Mouse (Mus musculus): ENCODE results near the gene Cd164. TPM values are rescaled to one million over a fixed set of nuclear protein-coding genes. Genes with fewer than 3 reads are reported as not detected.
A peak's percentile ranks its signal among the peaks of the same experiment; 100 is the strongest.

Gene Cd164
- 10 to 100 TPM; 59.0 to 64.6 TPM for total RNA-seq (2021)

DNA sequence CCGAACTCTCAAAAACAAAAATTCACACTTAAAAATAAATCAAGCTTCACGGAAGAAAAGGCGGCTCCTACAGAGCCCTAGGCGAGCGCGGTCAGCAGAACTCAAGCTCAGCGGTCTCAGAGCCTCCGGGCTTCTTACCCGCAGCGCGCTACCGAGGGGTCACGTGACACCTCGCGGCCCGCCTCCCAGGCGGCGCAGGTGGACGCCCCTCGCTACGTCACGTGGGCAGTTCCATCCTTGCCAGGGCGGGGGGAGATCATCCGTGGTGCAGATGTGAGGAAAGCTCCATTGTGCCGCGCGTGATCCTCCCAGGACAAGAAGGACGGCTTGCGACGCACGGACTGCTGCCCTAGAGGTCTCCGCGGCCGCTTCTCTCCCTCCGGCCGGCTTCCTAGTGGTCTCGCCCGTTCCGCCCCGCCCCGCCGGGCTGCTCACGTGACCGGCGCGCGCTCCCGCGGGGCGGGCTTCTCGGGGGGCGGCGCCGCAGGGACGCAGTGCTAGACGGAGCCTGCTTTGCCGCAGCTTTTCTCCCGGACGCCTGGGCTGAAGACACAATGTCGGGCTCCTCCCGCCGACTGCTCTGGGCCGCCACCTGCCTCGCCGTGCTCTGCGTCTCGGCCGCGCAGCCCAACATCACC, at the start of gene Cd164:
TSS of gene Cd164 (plus strand) at position 434 of the 638 bp plus-strand sequence.
- intact Hi-C loops (cut with DNase I): loop anchor here (2.0 to 10.0 kb wide), 3 partner anchors 164 to 756 kb away; partner anchors contain the start of gene Foxo3
- DNase-seq (ENCODE audit: low spot score in 2 of 2): peak; percentile 91 to 92

DNA sequence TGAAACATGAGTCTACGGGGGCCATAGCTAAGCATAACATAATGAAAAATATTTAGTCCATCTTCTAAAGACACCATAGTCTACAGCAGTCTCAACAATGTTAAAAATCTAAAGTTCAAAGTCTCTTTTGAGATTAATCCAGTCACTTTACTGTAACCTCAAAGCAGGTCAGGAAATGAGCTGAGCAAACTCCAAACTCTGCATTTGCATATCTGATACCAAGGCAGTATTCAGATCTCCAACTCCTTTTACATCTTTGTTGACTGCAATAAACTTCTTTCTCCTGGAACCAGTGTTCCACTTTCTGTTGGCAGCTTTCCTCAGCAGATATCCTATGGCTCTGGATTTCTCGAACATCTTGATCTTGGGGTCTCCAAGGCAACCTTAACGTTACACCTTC, 48.5 kb upstream of the Cd164 start:
- intact Hi-C loops (cut with DNase I): no loop called here
- DNase-seq (ENCODE audit: low spot score in 2 of 2): no peak

DNA sequence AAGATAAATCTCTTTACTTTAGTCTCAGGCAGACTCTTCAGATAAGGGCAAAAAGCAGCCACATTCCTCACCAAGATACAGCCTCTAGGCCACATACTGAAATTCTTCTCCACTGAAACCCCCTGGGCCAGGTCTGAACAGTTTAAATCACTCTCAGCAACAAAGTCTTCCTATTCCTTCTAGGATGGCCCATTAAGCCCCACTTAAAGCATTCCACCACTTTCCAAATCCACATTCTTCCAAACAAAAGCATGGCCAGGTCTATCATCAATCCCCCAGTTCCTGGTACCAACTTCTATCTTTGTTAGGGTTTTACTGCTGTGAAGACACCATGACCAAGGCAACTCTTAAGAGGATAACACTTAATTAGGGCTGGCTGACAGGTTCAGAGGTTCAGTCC, 46.7 kb upstream of the Cd164 start:
- intact Hi-C loops (cut with DNase I): no loop called here
- no peak for DNase-seq (ENCODE audit: low spot score in 2 of 2)

DNA sequence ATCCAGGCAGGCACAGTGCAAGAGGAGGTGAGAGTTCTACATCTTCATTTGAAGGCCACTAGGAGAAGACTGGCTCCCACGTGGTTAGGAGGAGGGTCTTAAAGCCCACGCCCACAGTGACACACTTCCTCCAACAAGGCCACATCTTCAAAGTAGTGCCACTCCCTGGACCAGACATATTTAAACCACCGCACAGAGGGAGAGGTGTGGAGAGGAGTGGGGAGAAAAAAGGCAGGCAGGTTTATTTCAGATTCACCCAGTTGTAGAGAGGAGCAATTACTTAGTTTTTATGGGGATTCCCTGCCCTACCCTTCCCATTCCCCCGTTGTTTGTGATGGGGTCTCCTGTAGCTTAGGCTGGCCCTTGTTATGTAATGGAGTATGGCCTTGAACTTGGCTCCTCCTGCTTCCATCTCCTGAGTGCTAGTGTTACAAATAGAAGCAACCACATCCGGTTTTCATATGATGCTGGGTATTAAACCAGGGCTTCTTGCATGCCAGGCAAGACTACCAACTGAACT, 46.2 kb upstream of the Cd164 start:
- DNase-seq (ENCODE audit: low spot score in 2 of 2): no peak
- intact Hi-C loops (cut with DNase I): no loop called here

DNA sequence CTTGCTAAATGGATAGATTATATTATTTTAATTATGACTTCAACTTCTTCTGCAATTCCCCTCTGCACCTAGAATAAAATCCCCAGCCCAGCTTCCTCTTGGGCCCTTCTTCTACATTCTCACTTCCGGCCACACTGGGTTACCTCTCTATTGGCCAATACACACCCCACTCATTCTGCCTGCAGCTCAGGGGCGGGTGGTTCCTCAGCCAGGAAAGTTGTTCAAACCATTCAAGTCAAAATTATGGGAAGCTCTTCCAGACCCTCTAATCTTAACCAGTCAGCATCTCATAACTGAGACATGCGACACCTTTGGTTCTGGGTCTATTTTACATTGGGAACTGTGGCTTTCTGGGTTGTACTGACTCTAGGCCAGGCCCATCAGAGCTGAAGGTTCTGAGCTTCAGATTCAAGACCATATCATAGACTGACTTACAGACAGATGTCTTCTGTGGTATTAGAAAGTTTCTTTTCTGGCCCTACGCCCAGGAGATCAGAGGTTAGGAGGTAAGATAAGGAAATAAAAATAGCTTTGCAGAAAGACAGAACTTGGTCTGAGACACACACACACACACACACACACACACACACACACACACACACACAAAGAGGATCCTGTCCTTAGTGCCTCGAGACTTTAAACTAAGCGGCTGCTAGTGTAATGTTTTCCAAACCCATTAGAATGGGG, 45.3 kb upstream of the Cd164 start:
- intact Hi-C loops (cut with DNase I): no loop called here
- DNase-seq (ENCODE audit: low spot score in 2 of 2): no peak

DNA sequence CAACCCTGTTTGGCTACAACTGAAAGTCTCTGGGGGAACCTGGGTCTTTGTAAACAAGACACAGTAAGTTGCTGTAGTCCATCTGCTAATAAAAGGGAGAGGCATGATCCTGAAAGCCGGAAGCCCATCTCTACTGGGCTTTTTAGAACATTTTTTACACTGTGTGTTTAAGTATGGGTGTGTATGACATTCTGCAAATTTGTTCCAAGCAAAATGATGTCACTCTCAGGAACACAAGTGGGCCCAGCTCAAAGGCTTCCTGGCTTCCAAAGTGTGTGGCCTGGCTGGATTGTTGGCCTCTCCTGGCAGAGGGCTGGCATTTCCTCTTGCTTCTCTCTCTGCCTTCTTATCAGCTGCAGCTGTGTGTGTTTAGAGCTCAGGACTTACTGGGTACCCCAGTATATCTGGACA, 44.2 kb upstream of the Cd164 start:
- intact Hi-C loops (cut with DNase I): no loop called here
- DNase-seq (ENCODE audit: low spot score in 2 of 2): no peak

DNA sequence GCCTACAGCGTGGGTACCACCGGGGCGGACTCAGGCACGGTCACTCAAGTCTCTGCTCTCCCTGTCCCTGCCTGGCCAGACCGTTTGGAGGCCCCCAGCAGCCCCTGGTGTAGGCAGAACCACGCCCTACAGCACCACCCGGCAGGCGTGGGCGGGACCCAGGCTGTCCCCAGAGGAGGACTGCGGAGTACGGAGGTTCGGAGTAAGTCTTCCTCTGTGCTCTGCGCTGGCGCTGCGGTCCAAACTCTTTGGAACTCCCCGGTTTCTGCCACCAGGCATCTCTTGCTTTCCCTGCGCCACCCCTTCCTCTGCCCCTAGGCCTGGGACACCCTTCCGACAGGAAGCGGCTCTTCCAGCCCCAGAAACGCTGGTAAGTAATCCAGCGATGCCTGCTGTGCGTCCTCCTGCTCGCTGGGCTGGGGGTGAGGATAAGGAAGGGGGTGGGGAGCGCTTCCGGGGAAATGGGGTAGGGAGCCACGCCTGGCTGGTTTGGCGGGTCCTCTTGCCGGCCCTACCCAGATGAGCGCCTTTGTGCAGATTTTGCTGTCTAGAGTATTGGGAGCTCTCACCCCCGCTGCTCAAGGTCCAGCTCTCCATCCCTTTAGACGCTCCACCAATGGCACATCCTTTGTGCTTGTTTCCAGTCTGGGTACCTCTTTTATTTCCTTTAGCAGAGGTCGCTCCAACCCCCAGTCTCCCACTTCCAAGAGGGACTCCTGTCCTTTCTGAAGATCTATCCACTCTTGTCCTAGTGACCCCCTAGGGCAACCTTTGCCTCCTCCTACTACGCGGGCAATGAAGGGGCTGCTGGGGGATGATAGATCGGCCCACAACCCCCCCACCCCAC, 42.8 kb upstream of the Cd164 start, which contains the start of gene Mical1:
TSS of gene Mical1 (plus strand) at position 144 of the 847 bp plus-strand sequence.
- peak; percentile 42 to 47 for DNase-seq (ENCODE audit: low spot score in 2 of 2)
- intact Hi-C loops (cut with DNase I): no loop called here

DNA sequence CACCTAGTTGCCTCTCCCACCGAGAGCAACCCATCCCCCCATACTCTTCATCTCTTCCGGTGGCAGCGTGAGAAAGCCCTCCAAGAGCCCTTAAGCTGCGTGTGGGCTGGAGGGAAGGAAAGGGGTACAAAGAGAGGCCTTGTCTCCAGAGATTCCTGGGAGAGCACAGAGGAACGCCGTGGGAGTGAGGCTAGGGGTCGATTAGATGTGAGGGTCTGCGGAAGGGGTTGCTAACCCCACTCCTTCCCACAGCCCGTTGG, 42.3 kb upstream of the Cd164 start:
- intact Hi-C loops (cut with DNase I): no loop called here
- DNase-seq (ENCODE audit: low spot score in 2 of 2): no peak

DNA sequence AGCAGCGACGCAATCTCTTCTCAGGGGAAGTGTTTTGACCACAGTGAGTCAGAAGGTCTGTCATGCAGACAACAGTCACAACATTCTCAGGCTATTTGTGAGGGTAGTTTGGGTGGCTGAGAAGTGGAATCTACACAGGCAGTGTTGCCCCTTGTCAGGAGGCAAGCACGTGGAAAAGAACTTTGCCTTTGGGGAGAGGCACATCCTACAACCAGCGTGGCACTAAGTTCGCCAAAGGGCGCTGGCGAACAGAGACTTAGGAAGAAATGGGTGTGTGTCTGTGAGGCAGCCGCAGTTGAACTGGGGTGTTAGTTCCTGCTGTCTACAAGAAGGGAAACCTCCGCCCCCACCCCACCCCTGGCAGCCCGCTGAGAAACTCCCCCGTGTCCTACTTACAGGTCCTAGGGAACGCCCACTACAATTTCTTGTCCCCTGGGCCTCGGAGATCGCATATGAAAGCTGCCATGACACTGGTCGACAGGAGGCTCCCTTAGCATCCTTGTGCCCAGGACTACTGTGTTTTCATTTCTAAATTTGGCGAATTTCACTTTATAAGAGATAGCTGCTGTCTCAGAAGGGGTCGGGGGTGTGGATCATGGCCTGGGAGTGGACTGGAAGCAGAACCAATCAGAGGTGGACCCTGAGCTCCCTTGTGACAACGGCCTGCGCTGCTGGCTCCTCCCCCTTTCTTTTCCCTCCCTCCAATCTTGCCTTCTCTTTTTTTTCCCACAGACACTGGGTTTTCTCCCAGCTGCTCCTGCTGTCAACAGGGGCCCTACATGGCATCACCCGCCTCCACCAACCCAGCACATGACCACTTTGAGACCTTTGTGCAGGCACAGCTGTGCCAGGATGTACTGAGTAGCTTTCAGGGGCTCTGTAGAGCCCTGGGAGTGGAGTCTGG, 41.7 kb upstream of the Cd164 start:
- peak; percentile 28 to 49 for DNase-seq (ENCODE audit: low spot score in 2 of 2)
- intact Hi-C loops (cut with DNase I): no loop called here

DNA sequence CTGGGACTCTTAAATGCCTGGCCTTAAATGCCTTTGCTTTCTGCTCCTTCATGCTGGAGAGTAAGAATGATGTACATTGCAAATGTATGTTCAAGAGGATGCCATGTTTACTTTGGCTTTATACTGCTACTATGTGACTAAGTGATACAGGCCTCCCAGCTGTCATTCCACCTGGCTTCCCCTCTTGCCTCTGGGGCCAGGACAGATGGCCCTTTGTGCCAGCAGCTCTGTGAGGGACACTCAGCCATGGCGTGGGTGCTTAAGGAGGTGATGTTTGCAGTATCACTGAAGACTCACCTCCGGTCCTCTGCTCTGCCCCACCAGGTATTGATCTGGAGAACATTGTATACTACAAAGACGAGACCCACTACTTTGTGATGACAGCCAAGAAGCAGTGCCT, 39.3 kb upstream of the Cd164 start:
- intact Hi-C loops (cut with DNase I): no loop called here
- no peak for DNase-seq (ENCODE audit: low spot score in 2 of 2)

DNA sequence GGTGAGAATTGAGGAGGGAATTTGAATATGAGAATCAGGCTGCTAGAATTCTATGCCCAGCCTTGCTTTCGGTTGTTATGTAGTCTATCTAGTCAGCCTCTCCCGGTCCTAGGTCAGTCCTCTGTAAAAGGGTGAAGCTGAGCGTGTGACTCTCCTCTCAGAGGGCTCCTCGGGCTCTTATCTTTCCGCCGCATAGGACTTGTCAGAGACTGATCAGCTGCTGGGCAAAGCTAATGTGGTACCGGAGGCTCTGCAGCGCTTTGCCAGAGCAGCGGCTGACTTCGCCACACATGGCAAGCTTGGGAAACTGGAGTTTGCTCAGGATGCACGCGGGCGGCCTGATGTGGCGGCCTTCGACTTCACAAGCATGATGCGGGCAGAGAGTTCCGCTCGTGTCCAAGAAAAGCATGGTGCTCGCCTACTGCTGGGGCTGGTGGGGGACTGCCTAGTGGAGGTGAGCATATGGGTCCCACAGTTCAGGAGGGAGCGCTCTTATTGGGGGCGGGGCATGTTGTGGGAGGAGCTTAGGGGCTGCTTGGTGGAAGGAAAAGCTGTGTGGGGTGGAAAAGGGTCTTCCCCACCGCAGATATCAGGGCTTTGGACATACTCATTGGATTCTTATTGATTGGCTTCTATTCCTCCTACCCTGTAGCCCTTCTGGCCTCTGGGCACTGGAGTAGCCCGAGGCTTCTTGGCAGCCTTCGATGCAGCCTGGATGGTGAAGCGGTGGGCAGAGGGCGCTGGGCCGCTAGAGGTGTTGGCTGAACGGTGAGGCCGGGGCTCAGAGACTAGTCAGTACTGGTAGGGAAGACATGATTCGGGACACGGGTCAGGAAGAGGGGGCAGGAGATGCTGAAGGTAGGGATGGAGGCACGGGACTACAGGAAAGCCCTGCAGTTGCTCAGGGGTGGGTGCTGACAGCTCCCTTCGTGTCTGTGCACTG, 38.0 kb upstream of the Cd164 start:
- intact Hi-C loops (cut with DNase I): no loop called here

DNA sequence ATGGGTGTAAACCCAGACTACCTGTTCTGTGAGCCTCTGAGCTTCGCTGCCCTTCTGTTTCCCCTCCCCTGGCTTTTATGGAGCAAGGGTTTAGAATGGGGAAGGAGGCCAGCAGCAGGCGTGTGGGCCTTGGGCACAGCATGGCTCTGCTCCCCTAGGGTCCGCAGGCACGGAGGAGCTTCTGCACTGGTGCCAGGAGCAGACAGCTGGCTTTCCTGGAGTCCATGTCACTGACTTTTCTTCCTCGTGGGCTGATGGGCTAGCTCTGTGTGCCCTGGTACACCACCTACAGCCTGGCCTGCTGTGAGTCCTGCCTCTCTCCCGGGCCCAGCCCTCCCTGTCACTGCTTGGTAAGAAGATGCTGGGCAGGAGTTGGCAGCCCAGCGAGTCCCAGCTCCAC, 36.8 kb upstream of the Cd164 start:
- intact Hi-C loops (cut with DNase I): no loop called here
- no peak for DNase-seq (ENCODE audit: low spot score in 2 of 2)

More for the DNA sequence above, 38.0 kb upstream of the Cd164 start:
- DNase-seq (ENCODE audit: low spot score in 2 of 2): no peak

DNA sequence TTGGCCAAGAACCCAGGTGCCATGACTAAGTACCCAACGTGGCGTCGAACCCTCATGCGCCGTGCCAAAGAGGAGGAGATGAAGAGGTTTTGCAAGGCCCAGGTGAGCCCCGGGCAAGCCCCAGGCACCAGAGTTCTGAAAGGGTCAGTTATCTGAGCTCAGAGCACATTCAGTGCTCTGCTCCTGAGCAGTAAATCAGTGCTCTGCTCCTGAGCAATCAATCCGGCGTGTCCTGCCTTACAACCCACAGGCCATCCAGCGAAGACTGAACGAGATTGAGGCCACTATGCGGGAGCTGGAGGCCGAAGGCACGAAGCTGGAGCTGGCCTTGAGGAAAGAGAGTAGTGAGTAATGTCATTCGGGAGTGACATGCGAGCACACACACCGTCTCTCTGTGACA, 33.4 kb upstream of the Cd164 start:
- DNase-seq (ENCODE audit: low spot score in 2 of 2): no peak
- intact Hi-C loops (cut with DNase I): no loop called here

DNA sequence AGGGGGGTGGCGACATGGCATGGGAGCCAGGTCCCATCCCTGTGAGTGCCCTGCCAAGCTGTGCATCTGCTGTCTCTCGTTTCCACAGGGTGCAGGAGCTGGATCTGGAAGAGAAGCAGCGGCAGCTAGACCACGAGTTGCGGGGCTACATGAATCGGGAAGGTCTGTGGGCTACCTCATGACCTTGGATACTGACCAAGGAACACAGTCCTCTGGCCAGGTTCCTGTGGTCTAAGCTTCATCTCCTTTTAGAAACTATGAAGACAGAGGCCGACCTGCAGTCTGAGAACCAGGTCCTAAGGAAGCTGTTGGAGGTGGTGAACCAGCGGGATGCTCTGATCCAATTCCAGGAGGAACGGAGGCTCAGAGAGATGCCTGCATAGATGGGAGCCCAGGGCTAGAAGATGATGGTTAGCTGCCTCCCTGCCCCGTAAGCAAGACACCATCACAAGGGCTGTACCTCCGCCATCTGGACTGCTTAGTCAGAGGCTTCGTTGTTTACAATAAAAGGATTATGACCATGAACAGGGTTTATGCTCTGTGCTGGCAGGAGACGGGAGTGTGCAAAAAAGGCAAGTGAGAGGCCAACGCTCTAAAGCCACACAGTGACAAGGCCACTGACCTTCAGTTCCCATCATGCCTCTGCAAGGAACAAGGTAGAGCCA, 32.6 kb upstream of the Cd164 start:
- intact Hi-C loops (cut with DNase I): no loop called here
- no peak for DNase-seq (ENCODE audit: low spot score in 2 of 2)

DNA sequence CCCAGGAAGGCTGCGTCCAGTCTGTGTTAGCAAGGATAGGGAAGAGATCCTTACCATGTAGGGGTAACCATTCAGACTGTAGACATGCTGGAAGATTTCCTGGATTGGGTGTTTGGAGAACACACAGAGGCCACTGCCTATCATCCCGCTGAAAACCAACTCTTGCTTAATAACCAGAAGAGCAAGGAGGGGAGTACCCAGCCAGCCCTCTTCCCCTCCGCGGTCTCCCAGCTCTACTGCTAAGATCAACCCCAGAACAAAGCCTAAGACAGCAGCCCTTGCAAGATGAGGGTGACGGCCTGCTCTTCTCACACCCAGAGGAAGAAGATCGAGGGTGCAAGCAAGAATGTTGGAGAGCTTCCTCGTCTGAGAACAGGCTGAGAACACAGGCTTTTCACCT, 30.3 kb upstream of the Cd164 start:
- no peak for DNase-seq (ENCODE audit: low spot score in 2 of 2)
- intact Hi-C loops (cut with DNase I): no loop called here

DNA sequence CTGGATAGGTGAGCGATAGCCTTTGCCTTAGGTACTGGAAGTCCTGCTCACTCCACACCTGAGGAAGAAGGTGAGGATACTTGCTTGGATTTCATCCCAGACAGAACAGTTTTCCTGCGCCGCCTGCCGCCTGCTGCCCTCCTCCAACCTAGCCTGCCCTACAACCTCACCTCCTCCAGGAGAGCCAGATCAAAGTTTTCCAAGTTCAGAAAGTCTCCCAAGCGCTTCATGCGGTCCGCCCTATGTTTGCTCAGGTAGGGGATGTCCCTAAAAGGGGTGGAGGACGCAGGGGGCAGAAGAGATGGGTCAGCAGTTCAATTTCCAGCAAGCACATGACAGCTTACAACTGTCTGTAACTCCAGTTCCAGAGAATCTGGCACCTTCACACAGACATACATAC, 29.9 kb upstream of the Cd164 start:
- intact Hi-C loops (cut with DNase I): no loop called here
- no peak for DNase-seq (ENCODE audit: low spot score in 2 of 2)

DNA sequence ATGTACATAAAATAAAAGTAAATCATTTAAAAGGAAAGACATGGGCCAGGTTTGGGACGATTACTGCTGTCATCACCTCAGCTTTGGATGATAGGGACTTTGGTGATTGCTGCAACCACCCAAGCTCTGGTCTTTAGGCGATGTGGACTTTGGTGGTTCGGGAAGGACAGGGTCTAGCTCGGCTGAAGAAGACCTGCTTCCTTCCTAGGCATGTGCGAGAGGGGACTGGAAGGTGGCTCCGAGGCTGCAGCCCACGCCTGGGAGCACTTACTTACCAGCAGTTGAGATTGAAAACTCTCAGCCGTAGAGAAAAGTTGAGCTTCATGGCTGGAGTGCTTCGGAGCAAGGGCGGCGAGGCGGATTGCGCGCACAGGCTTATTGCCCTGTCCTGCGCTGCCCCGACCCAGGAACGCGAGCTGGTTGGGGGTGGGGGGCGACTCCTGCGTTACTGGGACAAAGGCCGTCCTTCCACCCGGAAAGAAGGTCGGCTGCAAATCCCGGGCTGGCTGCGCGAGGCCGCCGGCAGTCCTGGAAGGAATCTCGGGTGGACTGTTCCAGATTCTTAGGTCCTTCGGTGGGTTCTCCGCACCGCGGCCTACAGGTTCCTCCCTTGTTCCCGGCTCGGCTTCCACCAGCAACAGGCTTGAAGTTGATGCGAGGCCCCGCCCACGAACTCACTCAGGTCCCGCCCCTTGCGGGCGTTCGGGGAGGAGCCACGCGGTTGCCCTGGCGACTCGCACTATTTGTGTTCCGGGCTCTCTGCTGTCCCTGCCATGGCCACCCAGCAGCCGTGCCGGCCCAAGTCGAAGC, 29.3 kb upstream of the Cd164 start, which contains the start of the genes Smpd2 and Ppil6:
TSS of gene Smpd2 (minus strand) at position 662 of the 810 bp plus-strand sequence.
TSS of gene Ppil6 (plus strand) at position 732 of the 810 bp plus-strand sequence.
- intact Hi-C loops (cut with DNase I): no loop called here
- DNase-seq (ENCODE audit: low spot score in 2 of 2): peak; percentile 90
